Mouse (Mus musculus): ENCODE results near the gene Rad23b. TPM values are rescaled to one million over a fixed set of nuclear protein-coding genes. Genes with fewer than 3 reads are reported as not detected.

Gene Rad23b
- polyA plus RNA-seq, 1 experiment from 2014 or later = 68.7 TPM

DNA sequence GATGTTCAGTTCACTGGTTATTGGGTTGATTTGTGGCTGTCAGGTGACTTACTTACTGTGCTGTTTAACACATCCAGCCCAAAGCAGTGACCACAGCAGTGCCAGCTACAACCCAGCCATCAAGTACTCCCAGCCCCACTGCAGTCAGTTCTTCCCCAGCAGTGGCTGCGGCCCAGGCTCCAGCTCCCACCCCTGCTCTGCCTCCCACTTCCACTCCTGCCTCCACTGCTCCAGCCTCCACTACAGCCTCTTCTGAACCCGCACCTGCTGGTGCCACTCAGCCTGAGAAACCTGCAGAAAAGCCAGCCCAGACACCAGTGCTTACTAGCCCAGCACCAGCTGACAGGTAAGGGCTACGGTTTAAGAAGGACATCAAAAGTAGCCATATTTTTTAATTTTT is 20.3 kb downstream of the Rad23b start:
- Histone ChIP-seq H3K9ac (ENCODE audit: low read length) (no peak overlapping the region), H3K27me3 (ENCODE audit: control insufficient read depth, insufficient read depth, low read depth, low read length) (no peaks in the 10 kb centered on the region), H3K36me3 (ENCODE audit: control insufficient read depth, insufficient read depth, low read length) (peaks cover 13% of the 10 kb centered on the region; the same call in 1 of the 2 replicates), H3K4me1 (replicated peaks; ENCODE audit: control insufficient read depth, insufficient read depth, low read length) (no peaks in the 10 kb centered on the region), H3K27ac (ENCODE audit: low read length) (no peak overlapping the region), H3K4me3 (ENCODE audit: low read length) (no peak overlapping the region), H3K9me3 (ENCODE audit: control insufficient read depth, low read length) (no peaks in the 10 kb centered on the region), H3K4me2 (ENCODE audit: low read depth, low read length) (no peak overlapping the region)
- 92% methylated on average over 3 of the region's 3 CpGs for WGBS
- no peak for ATAC-seq (ENCODE audit: low read depth)

DNA sequence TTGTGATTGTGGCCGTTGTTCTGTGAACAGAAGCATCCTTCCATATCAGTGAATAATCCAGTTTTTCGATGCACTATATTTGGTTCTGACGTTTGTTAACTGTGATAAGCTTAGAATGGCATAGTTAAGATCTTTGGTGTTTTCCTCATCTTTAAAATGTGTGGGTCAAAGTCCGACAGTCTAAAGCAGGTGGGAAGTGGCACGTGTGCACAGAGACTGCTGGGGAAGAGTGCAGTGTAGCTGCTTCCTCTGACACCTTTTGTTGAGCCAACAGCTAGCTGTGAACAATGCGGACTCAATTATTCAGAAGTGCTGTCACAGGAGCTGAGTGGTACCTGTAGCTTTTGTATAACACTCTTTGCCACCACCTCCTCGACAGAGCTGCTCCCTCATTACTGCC is 21.5 kb downstream of the Rad23b start:
- Histone ChIP-seq H3K4me2 (ENCODE audit: low read depth, low read length) (no peak overlapping the region), H3K9ac (ENCODE audit: low read length) (no peak overlapping the region), H3K4me3 (ENCODE audit: low read length) (no peak overlapping the region), H3K4me1 (replicated peaks; ENCODE audit: control insufficient read depth, insufficient read depth, low read length) (no peaks in the 10 kb centered on the region), H3K27ac (ENCODE audit: low read length) (no peak overlapping the region), H3K9me3 (ENCODE audit: control insufficient read depth, low read length) (no peaks in the 10 kb centered on the region), H3K36me3 (ENCODE audit: control insufficient read depth, insufficient read depth, low read length) (peaks cover 13% of the 10 kb centered on the region; the same call in 1 of the 2 replicates), H3K27me3 (ENCODE audit: control insufficient read depth, insufficient read depth, low read depth, low read length) (no peaks in the 10 kb centered on the region)
- WGBS = 76% methylated on average over 7 of the region's 7 CpGs
- ATAC-seq (ENCODE audit: low read depth) = no peak

DNA sequence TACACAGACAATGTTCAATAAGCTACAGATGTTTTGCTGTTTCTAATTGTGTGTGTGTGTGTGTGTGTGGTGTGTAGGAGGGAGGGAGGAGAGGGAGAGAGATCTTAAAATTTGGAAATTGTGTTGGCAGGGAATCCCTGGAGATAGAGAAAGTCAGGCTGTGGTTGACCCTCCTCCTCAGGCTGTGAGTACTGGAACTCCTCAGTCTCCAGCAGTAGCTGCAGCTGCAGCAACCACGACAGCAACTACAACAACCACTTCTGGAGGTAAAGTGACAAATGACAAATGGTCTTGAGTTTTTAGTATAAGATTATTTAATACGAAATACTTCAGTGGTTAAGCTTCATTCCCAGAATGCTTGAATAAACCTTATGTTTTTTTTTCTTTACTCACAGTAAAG is 32.5 kb downstream of the Rad23b start:
- no peak for ATAC-seq (ENCODE audit: low read depth)
- Histone ChIP-seq H3K9ac (ENCODE audit: low read length) (no peak overlapping the region), H3K36me3 (ENCODE audit: control insufficient read depth, insufficient read depth, low read length) (peaks cover 26% of the 10 kb centered on the region), H3K9me3 (ENCODE audit: control insufficient read depth, low read length) (no peaks in the 10 kb centered on the region), H3K4me2 (ENCODE audit: low read depth, low read length) (no peak overlapping the region), H3K4me1 (replicated peaks; ENCODE audit: control insufficient read depth, insufficient read depth, low read length) (no peaks in the 10 kb centered on the region), H3K4me3 (ENCODE audit: low read length) (no peak overlapping the region), H3K27me3 (ENCODE audit: control insufficient read depth, insufficient read depth, low read depth, low read length) (no peaks in the 10 kb centered on the region), H3K27ac (ENCODE audit: low read length) (no peak overlapping the region)
- 80% methylated on average over 2 of the region's 2 CpGs for WGBS

DNA sequence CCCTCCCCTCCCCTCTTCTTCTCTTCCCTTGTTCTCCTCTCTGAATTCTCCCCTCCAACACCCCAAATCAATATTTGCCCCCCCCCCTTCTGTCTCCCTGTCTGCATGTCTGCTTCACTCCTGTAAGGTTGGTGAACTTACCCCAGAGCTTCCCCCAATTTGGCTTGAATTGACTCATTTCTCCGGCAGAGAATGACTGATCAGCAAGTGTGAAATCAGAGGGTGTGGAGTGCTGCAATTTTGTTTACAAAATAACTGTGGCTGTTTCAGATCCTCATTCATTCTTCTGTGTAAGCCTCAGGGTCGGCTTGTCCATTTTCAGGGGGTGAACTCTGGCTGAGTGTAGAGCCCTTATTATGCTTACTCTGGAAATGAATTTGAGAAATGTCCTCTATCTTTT is 36.9 kb downstream of the Rad23b start:
- H3K4me3 ChIP-seq (ENCODE audit: low read length) = no peak overlapping the region
- ATAC-seq (ENCODE audit: low read depth) = no peak
- H3K4me1 ChIP-seq (replicated peaks; ENCODE audit: control insufficient read depth, insufficient read depth, low read length) = no peaks in the 10 kb centered on the region
- no peak overlapping the region for H3K9ac ChIP-seq (ENCODE audit: low read length)
- H3K27me3 ChIP-seq (ENCODE audit: control insufficient read depth, insufficient read depth, low read depth, low read length) = no peaks in the 10 kb centered on the region
- H3K27ac ChIP-seq (ENCODE audit: low read length) = no peak overlapping the region
- H3K4me2 ChIP-seq (ENCODE audit: low read depth, low read length) = no peak overlapping the region
- peaks cover 28% of the 10 kb centered on the region for H3K36me3 ChIP-seq (ENCODE audit: control insufficient read depth, insufficient read depth, low read length)
- no peaks in the 10 kb centered on the region for H3K9me3 ChIP-seq (ENCODE audit: control insufficient read depth, low read length)
- 71% methylated on average over 2 of the region's 2 CpGs for WGBS

DNA sequence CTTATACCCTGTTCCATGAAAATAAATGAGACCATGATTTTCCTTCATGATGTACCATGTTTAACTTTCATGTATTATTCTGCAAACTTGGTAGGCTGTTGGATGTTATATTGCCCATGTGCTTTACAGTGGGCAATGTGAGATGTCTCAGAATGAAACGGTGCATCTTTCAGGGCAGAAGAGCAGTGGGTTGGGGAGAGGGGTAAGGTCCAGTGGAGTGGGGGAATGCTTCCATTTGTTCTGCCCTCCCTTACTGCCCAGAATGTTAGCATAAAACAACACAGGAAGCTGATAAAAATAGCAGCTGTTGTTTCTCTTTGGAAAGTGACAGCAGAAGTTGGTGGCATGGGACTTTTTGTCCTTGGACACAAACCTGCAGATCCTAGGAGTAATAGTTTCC is 41.6 kb downstream of the Rad23b start:
- Histone ChIP-seq H3K27ac (ENCODE audit: low read length) (no peak overlapping the region), H3K4me2 (ENCODE audit: low read depth, low read length) (no peak overlapping the region), H3K4me3 (ENCODE audit: low read length) (no peak overlapping the region), H3K27me3 (ENCODE audit: control insufficient read depth, insufficient read depth, low read depth, low read length) (no peaks in the 10 kb centered on the region), H3K4me1 (replicated peaks; ENCODE audit: control insufficient read depth, insufficient read depth, low read length) (no peaks in the 10 kb centered on the region), H3K9me3 (ENCODE audit: control insufficient read depth, low read length) (no peaks in the 10 kb centered on the region), H3K36me3 (ENCODE audit: control insufficient read depth, insufficient read depth, low read length) (peaks cover 12% of the 10 kb centered on the region), H3K9ac (ENCODE audit: low read length) (no peak overlapping the region)
- 70% methylated on average over 1 of the region's 1 CpGs for WGBS
- ATAC-seq (ENCODE audit: low read depth) = no peak

DNA sequence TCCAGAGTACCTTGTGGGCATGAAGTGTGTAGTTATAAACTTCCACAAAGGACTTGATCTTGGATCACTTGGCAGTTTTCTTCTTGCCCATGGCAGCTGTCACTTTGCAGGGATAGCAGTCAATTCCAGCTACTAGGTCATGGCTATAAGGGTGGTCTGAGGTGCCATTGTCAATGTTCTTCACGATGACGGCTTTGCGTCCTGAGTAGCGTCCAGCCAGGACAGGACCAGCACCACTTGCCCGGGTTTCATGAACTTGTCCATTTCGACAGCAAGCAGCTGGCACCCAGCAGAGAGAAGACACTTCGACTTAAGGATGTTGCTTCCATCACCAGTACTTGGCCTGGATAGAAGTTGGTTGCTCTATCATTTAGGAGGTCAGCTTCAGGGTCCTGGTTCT is 42.6 kb downstream of the Rad23b start:
- H3K4me3 ChIP-seq (ENCODE audit: low read length) = no peak overlapping the region
- peaks cover 11% of the 10 kb centered on the region for H3K36me3 ChIP-seq (ENCODE audit: control insufficient read depth, insufficient read depth, low read length)
- ATAC-seq (ENCODE audit: low read depth) = no peak
- no peak overlapping the region for H3K27ac ChIP-seq (ENCODE audit: low read length)
- 88% methylated on average over 7 of the region's 7 CpGs for WGBS
- H3K4me2 ChIP-seq (ENCODE audit: low read depth, low read length) = no peak overlapping the region
- H3K9me3 ChIP-seq (ENCODE audit: control insufficient read depth, low read length) = no peaks in the 10 kb centered on the region
- no peak overlapping the region for H3K9ac ChIP-seq (ENCODE audit: low read length)
- no peaks in the 10 kb centered on the region for H3K27me3 ChIP-seq (ENCODE audit: control insufficient read depth, insufficient read depth, low read depth, low read length)
- no peaks in the 10 kb centered on the region for H3K4me1 ChIP-seq (replicated peaks; ENCODE audit: control insufficient read depth, insufficient read depth, low read length)

DNA sequence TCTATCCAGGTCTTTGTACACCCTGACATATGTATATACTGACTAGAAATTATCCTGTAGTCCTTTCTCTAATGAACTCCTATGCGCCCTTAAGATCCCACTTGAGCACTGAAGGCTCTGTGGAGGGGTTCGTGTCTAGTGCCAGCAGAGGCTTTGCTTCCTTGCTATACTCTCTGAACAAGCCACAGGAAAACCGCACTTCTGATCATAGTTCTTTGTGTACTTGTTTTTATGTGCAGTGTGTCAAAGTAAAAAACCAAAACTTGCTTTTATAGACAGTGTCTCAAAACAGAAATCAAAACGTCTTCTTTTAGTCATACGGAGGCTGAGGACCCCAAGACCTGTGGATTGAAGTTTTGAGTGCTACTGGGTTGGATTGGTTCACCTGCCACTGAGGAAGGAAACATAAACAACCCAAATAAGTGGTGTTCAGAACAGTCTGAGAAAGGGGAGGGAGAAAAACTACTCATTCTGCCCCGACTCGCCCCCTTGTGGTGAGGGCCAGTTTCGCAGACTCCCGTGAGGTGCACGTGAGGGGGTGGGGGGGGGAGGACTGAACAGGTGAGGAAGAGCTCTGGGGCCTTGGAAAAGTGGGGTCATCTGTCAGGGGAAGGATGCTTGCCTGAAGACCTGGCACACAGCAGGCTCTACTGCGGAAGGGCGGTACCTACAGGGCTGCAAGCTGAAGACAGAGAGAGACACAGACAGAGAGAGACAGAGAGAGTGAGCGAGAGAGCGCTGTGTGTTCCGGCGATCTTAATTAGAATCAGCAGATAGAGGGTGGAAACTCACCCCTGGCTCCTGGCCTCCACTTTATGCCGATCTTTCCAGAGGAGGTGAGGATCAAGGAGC is 48.3 kb downstream of the Rad23b start:
- Histone ChIP-seq H3K9me3 (ENCODE audit: control insufficient read depth, low read length) (peaks cover 3% of the 10 kb centered on the region; the same call in 1 of the 2 replicates), H3K27ac (ENCODE audit: low read length) (no peak overlapping the region), H3K36me3 (ENCODE audit: control insufficient read depth, insufficient read depth, low read length) (no peaks in the 10 kb centered on the region), H3K4me1 (replicated peaks; ENCODE audit: control insufficient read depth, insufficient read depth, low read length) (no peaks in the 10 kb centered on the region), H3K4me3 (ENCODE audit: low read length) (no peak overlapping the region), H3K27me3 (ENCODE audit: control insufficient read depth, insufficient read depth, low read depth, low read length) (no peaks in the 10 kb centered on the region), H3K4me2 (ENCODE audit: low read depth, low read length) (peak overlapping the region; percentile 23; the same call in 1 of the 2 replicates), H3K9ac (ENCODE audit: low read length) (no peak overlapping the region)
- WGBS = 37% methylated on average over 17 of the region's 17 CpGs
- ATAC-seq (ENCODE audit: low read depth) = no peak

DNA sequence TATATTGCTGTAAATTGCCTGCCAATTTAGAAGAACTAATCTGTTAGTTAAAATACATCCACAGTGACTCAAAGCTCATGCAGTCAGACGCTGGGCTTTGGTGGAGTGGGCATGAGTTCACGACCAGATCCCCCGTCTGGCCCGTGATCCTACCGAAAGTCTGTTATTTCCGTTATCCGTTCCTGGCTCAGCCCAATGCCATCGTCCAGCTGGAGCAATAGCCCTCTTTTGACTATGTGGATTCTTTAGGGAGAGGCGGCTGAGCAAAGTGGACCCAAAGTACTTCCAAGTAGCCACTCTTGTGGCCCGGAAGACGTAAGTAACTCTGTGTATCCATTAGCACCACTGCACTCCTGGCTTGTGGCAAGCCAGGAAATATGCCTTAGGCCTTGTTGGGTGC is 49.1 kb downstream of the Rad23b start:
- no peak overlapping the region for H3K4me3 ChIP-seq (ENCODE audit: low read length)
- H3K9me3 ChIP-seq (ENCODE audit: control insufficient read depth, low read length) = peaks cover 3% of the 10 kb centered on the region; the same call in 1 of the 2 replicates
- H3K4me2 ChIP-seq (ENCODE audit: low read depth, low read length) = no peak overlapping the region; the same call in 1 of the 2 replicates
- ATAC-seq (ENCODE audit: low read depth) = no peak
- no peaks in the 10 kb centered on the region for H3K27me3 ChIP-seq (ENCODE audit: control insufficient read depth, insufficient read depth, low read depth, low read length)
- H3K4me1 ChIP-seq (replicated peaks; ENCODE audit: control insufficient read depth, insufficient read depth, low read length) = no peaks in the 10 kb centered on the region
- no peak overlapping the region for H3K27ac ChIP-seq (ENCODE audit: low read length)
- whole genome bisulfite sequencing = 70% methylated on average over 11 of the region's 11 CpGs
- H3K9ac ChIP-seq (ENCODE audit: low read length) = no peak overlapping the region
- no peaks in the 10 kb centered on the region for H3K36me3 ChIP-seq (ENCODE audit: control insufficient read depth, insufficient read depth, low read length)

DNA sequence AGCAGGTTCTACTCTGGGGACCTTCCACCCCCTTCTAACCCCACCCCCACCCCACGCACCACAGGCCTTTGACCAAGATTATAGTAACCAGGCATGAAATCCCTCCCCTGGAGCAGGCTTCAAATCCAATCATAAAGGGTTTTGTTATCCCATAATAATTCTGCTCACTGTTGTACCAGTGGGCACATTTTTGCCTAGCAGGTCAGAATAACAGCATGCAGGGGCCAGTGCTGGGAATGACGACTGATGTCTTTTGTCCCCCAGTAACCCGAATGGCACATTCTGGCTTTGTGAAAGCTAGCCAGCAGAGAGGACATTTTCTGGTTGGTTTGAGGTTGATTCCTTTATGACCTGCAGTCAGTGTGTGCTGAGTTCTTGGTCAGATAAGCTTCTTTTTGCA is 55.5 kb downstream of the Rad23b start:
- WGBS = 75% methylated on average over 3 of the region's 3 CpGs
- no peaks in the 10 kb centered on the region for H3K4me1 ChIP-seq (replicated peaks; ENCODE audit: control insufficient read depth, insufficient read depth, low read length)
- no peak overlapping the region for H3K4me3 ChIP-seq (ENCODE audit: low read length)
- peaks cover 3% of the 10 kb centered on the region; the same call in 1 of the 2 replicates for H3K9me3 ChIP-seq (ENCODE audit: control insufficient read depth, low read length)
- ATAC-seq (ENCODE audit: low read depth) = no peak
- no peak overlapping the region for H3K27ac ChIP-seq (ENCODE audit: low read length)
- H3K36me3 ChIP-seq (ENCODE audit: control insufficient read depth, insufficient read depth, low read length) = no peaks in the 10 kb centered on the region
- no peak overlapping the region for H3K4me2 ChIP-seq (ENCODE audit: low read depth, low read length)
- H3K27me3 ChIP-seq (ENCODE audit: control insufficient read depth, insufficient read depth, low read depth, low read length) = no peaks in the 10 kb centered on the region
- no peak overlapping the region for H3K9ac ChIP-seq (ENCODE audit: low read length)
